Mouse (Mus musculus): ENCODE data around the gene Nfs1. TPM values are rescaled to one million over a fixed set of nuclear protein-coding genes. Genes with fewer than 3 reads are reported as not detected.

Gene Nfs1
- polyA plus RNA-seq (2012; fragmentation: generic; extraction: Trizol), result 42.8 TPM

GRCm38 (mm10) chr2:156143953-156144724, at the start of gene Nfs1, which contains the start of gene Romo1:
Nfs1 (minus strand) TSS chr2:156144186.
Romo1 (plus strand) TSS chr2:156144039.
- H3K27me3 ChIP-seq (ENCODE audit: control insufficient read depth, insufficient read depth, insufficient read length), result no peaks in the 10 kb centered on the region
- peaks cover 43% of the 10 kb centered on the region for H3K36me3 ChIP-seq (ENCODE audit: control insufficient read depth, insufficient read depth)
- TF ChIP-seq POLR2A (IDR thresholded peaks at IDR 0.05; ENCODE audit: insufficient read length, low read depth), result peak; percentile 94
- peak; percentile 96 for TF ChIP-seq POLR2AphosphoS2 (IDR thresholded peaks at IDR 0.05; ENCODE audit: insufficient read length, low read depth)
- TF ChIP-seq MAX (IDR thresholded peaks at IDR 0.05; ENCODE audit: low read depth), result no peak
- TF ChIP-seq MYOG (IDR thresholded peaks at IDR 0.05; ENCODE audit: control insufficient read depth in 1 of 3, insufficient read depth in 1 of 3, insufficient read length in 2 of 3, low read depth in 2 of 3), result peak in 2 of 3 experiments; percentile 27 to 60
- peak in 2 of 3 experiments; percentile 10 to 27 for TF ChIP-seq MYOD1 (IDR thresholded peaks at IDR 0.05; ENCODE audit: control insufficient read depth in 1 of 3, insufficient read length in 2 of 3, low read depth in 2 of 3)
- peak; percentile 61 for TF ChIP-seq SRF (IDR thresholded peaks at IDR 0.05; ENCODE audit: control insufficient read depth, insufficient read length, low read depth)
- peak within 1 kb of the TSS; percentile 74 for H3K4me2 ChIP-seq (ENCODE audit: low read depth)
- peaks cover 16% of the 10 kb centered on the region for H3K79me2 ChIP-seq (ENCODE audit: control insufficient read depth, insufficient read depth)
- peak within 1 kb of the TSS; percentile 57 for H3ac ChIP-seq (ENCODE audit: control insufficient read depth, insufficient read length)
- peak within 1 kb of the TSS; percentile 76 for H3K4me3 ChIP-seq

GRCm38 (mm10) chr2:156193066-156193862, 49.3 kb upstream of the Nfs1 start:
- TF ChIP-seq MYOD1 (IDR thresholded peaks at IDR 0.05; ENCODE audit: control insufficient read depth in 1 of 3, insufficient read length in 2 of 3, low read depth in 2 of 3), result peak in 1 of 3 experiments; percentile 54
- TF ChIP-seq REST (IDR thresholded peaks at IDR 0.05; ENCODE audit: insufficient read depth, insufficient read length), result no peak

GRCm38 (mm10) chr2:156192068-156192467, 48.1 kb upstream of the Nfs1 start:
- Histone ChIP-seq H3K79me2 (ENCODE audit: control insufficient read depth, insufficient read depth) (peaks cover 1% of the 10 kb centered on the region), H3K36me3 (ENCODE audit: control insufficient read depth, insufficient read depth) (no peaks in the 10 kb centered on the region)
- peak; percentile 94 for TF ChIP-seq TCF12 (IDR thresholded peaks at IDR 0.05; ENCODE audit: insufficient read depth, poor library complexity, severe bottlenecking)
- peak; percentile 94 to 99 (median 99) for TF ChIP-seq MYOD1 (IDR thresholded peaks at IDR 0.05; ENCODE audit: control insufficient read depth in 1 of 3, insufficient read length in 2 of 3, low read depth in 2 of 3)
- TF ChIP-seq TCF3 (IDR thresholded peaks at IDR 0.05; ENCODE audit: insufficient read length, low read depth), result peak; percentile 96
- TF ChIP-seq MYOG (IDR thresholded peaks at IDR 0.05; ENCODE audit: control insufficient read depth in 1 of 3, insufficient read depth in 1 of 3, insufficient read length in 2 of 3, low read depth in 2 of 3), result peak; percentile 89 to 98 (median 94)
- no peak for TF ChIP-seq CEBPB (IDR thresholded peaks at IDR 0.05; ENCODE audit: insufficient read depth, poor library complexity, severe bottlenecking)

More at GRCm38 (mm10) chr2:156193066-156193862, 49.3 kb upstream of the Nfs1 start:
- H3K79me2 ChIP-seq (ENCODE audit: control insufficient read depth, insufficient read depth), result peaks cover 13% of the 10 kb centered on the region
- no peak overlapping the region for H3K4me3 ChIP-seq
- no peak overlapping the region for H3ac ChIP-seq (ENCODE audit: control insufficient read depth, insufficient read length)
- H3K4me2 ChIP-seq (ENCODE audit: low read depth), result no peak overlapping the region
- H3K36me3 ChIP-seq (ENCODE audit: control insufficient read depth, insufficient read depth), result no peaks in the 10 kb centered on the region
- no peaks in the 10 kb centered on the region for H3K27me3 ChIP-seq (ENCODE audit: control insufficient read depth, insufficient read depth, insufficient read length)

GRCm38 (mm10) chr2:156191540-156191939, 47.6 kb upstream of the Nfs1 start:
- H3K4me3 ChIP-seq, result no peak overlapping the region
- H3K79me2 ChIP-seq (ENCODE audit: control insufficient read depth, insufficient read depth), result no peaks in the 10 kb centered on the region
- TF ChIP-seq SRF (IDR thresholded peaks at IDR 0.05; ENCODE audit: control insufficient read depth, insufficient read length, low read depth) (no peak), MAX (IDR thresholded peaks at IDR 0.05; ENCODE audit: low read depth) (no peak), POLR2AphosphoS2 (IDR thresholded peaks at IDR 0.05; ENCODE audit: insufficient read length, low read depth) (no peak), CEBPB (IDR thresholded peaks at IDR 0.05; ENCODE audit: insufficient read depth, poor library complexity, severe bottlenecking) (no peak), TCF12 (IDR thresholded peaks at IDR 0.05; ENCODE audit: insufficient read depth, poor library complexity, severe bottlenecking) (no peak), MYOD1 (IDR thresholded peaks at IDR 0.05; ENCODE audit: control insufficient read depth in 1 of 3, insufficient read length in 2 of 3, low read depth in 2 of 3) (no peak), TCF3 (IDR thresholded peaks at IDR 0.05; ENCODE audit: insufficient read length, low read depth) (no peak), REST (IDR thresholded peaks at IDR 0.05; ENCODE audit: insufficient read depth, insufficient read length) (no peak), USF1 (IDR thresholded peaks at IDR 0.05; ENCODE audit: low read depth) (no peak), POLR2A (IDR thresholded peaks at IDR 0.05; ENCODE audit: insufficient read length, low read depth) (no peak), MYOG (IDR thresholded peaks at IDR 0.05; ENCODE audit: control insufficient read depth in 1 of 3, insufficient read depth in 1 of 3, insufficient read length in 2 of 3, low read depth in 2 of 3) (no peak), E2F4 (IDR thresholded peaks at IDR 0.05; ENCODE audit: insufficient read depth) (no peak)
- H3K4me2 ChIP-seq (ENCODE audit: low read depth), result no peak overlapping the region
- H3K27me3 ChIP-seq (ENCODE audit: control insufficient read depth, insufficient read depth, insufficient read length), result no peaks in the 10 kb centered on the region
- no peaks in the 10 kb centered on the region for H3K36me3 ChIP-seq (ENCODE audit: control insufficient read depth, insufficient read depth)
- no peak overlapping the region for H3ac ChIP-seq (ENCODE audit: control insufficient read depth, insufficient read length)

More at GRCm38 (mm10) chr2:156192068-156192467, 48.1 kb upstream of the Nfs1 start:
- Histone ChIP-seq H3ac (ENCODE audit: control insufficient read depth, insufficient read length) (no peak overlapping the region), H3K4me3 (no peak overlapping the region), H3K27me3 (ENCODE audit: control insufficient read depth, insufficient read depth, insufficient read length) (no peaks in the 10 kb centered on the region), H3K4me2 (ENCODE audit: low read depth) (peak overlapping the region; percentile 16)
